Mouse (Mus musculus): ENCODE measurements around the gene Enox1. TPM values are rescaled to one million over a fixed set of nuclear protein-coding genes. Genes with fewer than 3 reads are reported as not detected.

Gene Enox1
- total and polyA plus RNA-seq, 3 experiments: not detected

GRCm38 (mm10) chr14:77477704-77478103 lies 321.1 kb downstream of the Enox1 start:
- peaks cover 71% of the 10 kb centered on the region for H3K9me3 ChIP-seq (replicated peaks; ENCODE audit: low read length)
- dilution Hi-C loops (cut with MboI; ENCODE audit: extremely low pct_ligation_motif_present, extremely low pct_unique_long_range_greater_than_20kb, low sequenced_read_pairs): no loop called here
- no peak overlapping the region for H3K4me3 ChIP-seq (replicated peaks in 1 of 3; ENCODE audit: low read depth in 2 of 3, low read length in 2 of 3, poor library complexity in 1 of 3)
- no peaks in the 10 kb centered on the region for H3K27me3 ChIP-seq (replicated peaks)
- no peaks in the 10 kb centered on the region for H3K79me2 ChIP-seq (replicated peaks; ENCODE audit: control insufficient read depth, extremely low read depth, insufficient read depth, poor library complexity, severe bottlenecking)
- H3K4me1 ChIP-seq (ENCODE audit: control insufficient read depth in 1 of 2, insufficient read depth in 2 of 2): no peaks in the 10 kb centered on the region
- no peak for DNase-seq (ENCODE audit: extremely low read depth)
- no peak for TF ChIP-seq RCOR1 (conservative IDR thresholded peaks at IDR 0.05; ENCODE audit: low read depth, low read length)
- TF ChIP-seq TCF12 (IDR thresholded peaks at IDR 0.05; ENCODE audit: low read depth, low read length): no peak
- no peak for TF ChIP-seq JUN (IDR thresholded peaks at IDR 0.05; ENCODE audit: insufficient read depth, low read depth, low read length)
- TF ChIP-seq BHLHE40 (IDR thresholded peaks at IDR 0.05; ENCODE audit: low read depth, low read length): no peak
- TF ChIP-seq KAT2A (IDR thresholded peaks at IDR 0.05; ENCODE audit: insufficient replicate concordance, low read length): no peak
- TF ChIP-seq GABPA (IDR thresholded peaks at IDR 0.05; ENCODE audit: insufficient replicate concordance, low read depth, low read length): no peak
- no peak for TF ChIP-seq ZC3H11A (IDR thresholded peaks at IDR 0.05; ENCODE audit: low read depth, low read length)
- no peak for TF ChIP-seq JUND (conservative IDR thresholded peaks at IDR 0.05; ENCODE audit: low read depth, low read length)
- TF ChIP-seq ETS1 (conservative IDR thresholded peaks at IDR 0.05; ENCODE audit: low read depth, low read length): no peak
- TF ChIP-seq POLR2AphosphoS2 (IDR thresholded peaks at IDR 0.05; ENCODE audit: low read depth, low read length): no peak
- TF ChIP-seq ZMIZ1 (IDR thresholded peaks at IDR 0.05; ENCODE audit: low read depth, low read length): no peak
- TF ChIP-seq NELFE (IDR thresholded peaks at IDR 0.05; ENCODE audit: low read depth, low read length): no peak
- TF ChIP-seq UBTF (IDR thresholded peaks at IDR 0.05; ENCODE audit: low read depth, low read length): no peak
- TF ChIP-seq CTCF (conservative IDR thresholded peaks at IDR 0.05 in 1 of 2, IDR thresholded peaks at IDR 0.05 in 1 of 2; ENCODE audit: low read depth in 2 of 2, low read length in 2 of 2): no peak
- TF ChIP-seq EP300 (IDR thresholded peaks at IDR 0.05; ENCODE audit: low read length): no peak
- TF ChIP-seq MYC (IDR thresholded peaks at IDR 0.05; ENCODE audit: low read depth, low read length): no peak
- no peak for TF ChIP-seq CHD1 (IDR thresholded peaks at IDR 0.05; ENCODE audit: low read depth, low read length)
- no peak for TF ChIP-seq ELF1 (IDR thresholded peaks at IDR 0.05; ENCODE audit: low read depth, low read length)
- no peak for TF ChIP-seq MAZ (IDR thresholded peaks at IDR 0.05; ENCODE audit: low read depth, low read length)
- TF ChIP-seq CHD2 (IDR thresholded peaks at IDR 0.05; ENCODE audit: low read length): no peak
- in situ Hi-C loops (cut with MboI; ENCODE audit: low pct_ligation_motif_present, low pct_unique_long_range_greater_than_20kb, low sequenced_read_pairs): no loop called here
- no peak overlapping the region for H3K4me2 ChIP-seq (ENCODE audit: insufficient read depth, low read depth, poor library complexity, severe bottlenecking)
- H3K36me3 ChIP-seq (replicated peaks in 1 of 2; ENCODE audit: control insufficient read depth in 1 of 2, insufficient read depth in 1 of 2, low read length in 1 of 2): no peaks in the 10 kb centered on the region
- no peak overlapping the region for H3K9ac ChIP-seq (ENCODE audit: insufficient read depth, low read depth)
- H3K27ac ChIP-seq (ENCODE audit: insufficient read depth, low read depth): no peak overlapping the region

DNA sequence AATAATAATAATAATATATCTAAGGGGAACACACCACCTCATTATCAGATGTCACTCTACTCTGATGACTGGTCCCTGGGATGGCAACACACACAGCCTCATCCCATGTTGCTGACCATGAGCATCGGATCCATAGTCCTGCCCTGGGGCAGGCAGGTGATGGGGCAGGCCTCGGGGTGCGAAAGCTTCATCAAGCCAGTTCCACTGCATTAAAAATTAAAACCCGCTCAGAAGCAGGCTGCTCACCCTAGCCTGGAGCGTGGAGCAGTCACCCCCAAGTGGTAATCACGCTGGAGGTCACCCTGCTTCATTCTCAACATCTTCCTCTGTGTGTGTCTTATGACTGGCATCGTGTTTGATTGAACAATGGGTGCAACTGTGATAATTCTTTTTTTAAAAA lies 321.6 kb downstream of the Enox1 start:
- no peak overlapping the region for H3K9ac ChIP-seq (ENCODE audit: insufficient read depth, low read depth)
- TF ChIP-seq ETS1 (conservative IDR thresholded peaks at IDR 0.05; ENCODE audit: low read depth, low read length): no peak
- TF ChIP-seq SIN3A (IDR thresholded peaks at IDR 0.05; ENCODE audit: low read length): no peak
- TF ChIP-seq NRF1 (IDR thresholded peaks at IDR 0.05; ENCODE audit: low read depth, low read length): no peak
- no peak for TF ChIP-seq ELF1 (IDR thresholded peaks at IDR 0.05; ENCODE audit: low read depth, low read length)
- TF ChIP-seq CHD1 (IDR thresholded peaks at IDR 0.05; ENCODE audit: low read depth, low read length): no peak
- TF ChIP-seq MXI1 (IDR thresholded peaks at IDR 0.05; ENCODE audit: low read depth, low read length): no peak
- no peak for TF ChIP-seq IRF4 (IDR thresholded peaks at IDR 0.05; ENCODE audit: low read depth, low read length)
- no peak for TF ChIP-seq ZNF384 (IDR thresholded peaks at IDR 0.05; ENCODE audit: low read depth, low read length)
- no peak for TF ChIP-seq UBTF (IDR thresholded peaks at IDR 0.05; ENCODE audit: low read depth, low read length)
- no peak for TF ChIP-seq KAT2A (IDR thresholded peaks at IDR 0.05; ENCODE audit: insufficient replicate concordance, low read length)
- TF ChIP-seq HCFC1 (IDR thresholded peaks at IDR 0.05; ENCODE audit: low read depth, low read length): no peak
- no peak for TF ChIP-seq USF2 (conservative IDR thresholded peaks at IDR 0.05; ENCODE audit: low read depth, low read length)
- no peak for TF ChIP-seq E2F4 (IDR thresholded peaks at IDR 0.05; ENCODE audit: insufficient replicate concordance, low read depth, low read length)
- no peak for TF ChIP-seq POLR2A (IDR thresholded peaks at IDR 0.05; ENCODE audit: low read depth, low read length)
- no peak for TF ChIP-seq POLR2AphosphoS2 (IDR thresholded peaks at IDR 0.05; ENCODE audit: low read depth, low read length)
- no peak for TF ChIP-seq JUN (IDR thresholded peaks at IDR 0.05; ENCODE audit: insufficient read depth, low read depth, low read length)
- TF ChIP-seq CTCF (conservative IDR thresholded peaks at IDR 0.05 in 1 of 2, IDR thresholded peaks at IDR 0.05 in 1 of 2; ENCODE audit: low read depth in 2 of 2, low read length in 2 of 2): no peak
- in situ Hi-C loops (cut with MboI; ENCODE audit: low pct_ligation_motif_present, low pct_unique_long_range_greater_than_20kb, low sequenced_read_pairs) (no loop called here), dilution Hi-C loops (cut with MboI; ENCODE audit: extremely low pct_ligation_motif_present, extremely low pct_unique_long_range_greater_than_20kb, low sequenced_read_pairs) (no loop called here)
- H3K4me2 ChIP-seq (ENCODE audit: insufficient read depth, low read depth, poor library complexity, severe bottlenecking): no peak overlapping the region
- H3K4me3 ChIP-seq (replicated peaks in 1 of 3; ENCODE audit: low read depth in 2 of 3, low read length in 2 of 3, poor library complexity in 1 of 3): no peak overlapping the region
- H3K4me1 ChIP-seq (ENCODE audit: control insufficient read depth in 1 of 2, insufficient read depth in 2 of 2): no peaks in the 10 kb centered on the region
- no peaks in the 10 kb centered on the region for H3K36me3 ChIP-seq (replicated peaks in 1 of 2; ENCODE audit: control insufficient read depth in 1 of 2, insufficient read depth in 1 of 2, low read length in 1 of 2)
- no peaks in the 10 kb centered on the region for H3K27me3 ChIP-seq (replicated peaks)
- H3K9me3 ChIP-seq (replicated peaks; ENCODE audit: low read length): peaks cover 70% of the 10 kb centered on the region
- DNase-seq (ENCODE audit: extremely low read depth): no peak
- no peak overlapping the region for H3K27ac ChIP-seq (ENCODE audit: insufficient read depth, low read depth)
- no peaks in the 10 kb centered on the region for H3K79me2 ChIP-seq (replicated peaks; ENCODE audit: control insufficient read depth, extremely low read depth, insufficient read depth, poor library complexity, severe bottlenecking)
